Mouse (Mus musculus): ENCODE data around the gene Pfdn6. TPM values are rescaled to one million over a fixed set of nuclear protein-coding genes. Genes with fewer than 3 reads are reported as not detected.
A peak's percentile ranks its signal among the peaks of the same experiment; 100 is the strongest.

Pfdn6 gene
- polyA plus RNA-seq, 1 experiment = 19.4 TPM

- no peak overlapping the region for H3K4me3 ChIP-seq (ENCODE audit: low read depth, low read length)
- H3K4me1 ChIP-seq (ENCODE audit: control insufficient read depth, insufficient read depth, insufficient read length, low read length) = peaks cover 24% of the 10 kb centered on the region
- peaks cover 40% of the 10 kb centered on the region for H3K36me3 ChIP-seq (ENCODE audit: control insufficient read depth, insufficient read depth, low read length)
- H3K27ac ChIP-seq (ENCODE audit: insufficient read depth, low read depth, low read length) = no peak overlapping the region
- WGBS = 71% methylated on average over 13 of the region's 13 CpGs
- peak; percentile 1; the same call in 1 of the 2 replicates for TF ChIP-seq CTCF (IDR thresholded peaks at IDR 0.05; ENCODE audit: extremely low read depth, insufficient read length, insufficient replicate concordance, low read depth, low read length)
- TF ChIP-seq POLR2A (IDR thresholded peaks at IDR 0.05; ENCODE audit: low read depth, low read length) = no peak
- no peaks in the 10 kb centered on the region for H3K27me3 ChIP-seq (ENCODE audit: control insufficient read depth, insufficient read depth, low read length)
These were observed 25.2 kb downstream of the Pfdn6 start for GRCm38 (mm10) chr17:33914969-33915391.

GRCm38 (mm10) chr17:33913905-33914304 lies 26.2 kb downstream of the Pfdn6 start:
- TF ChIP-seq POLR2A (IDR thresholded peaks at IDR 0.05; ENCODE audit: low read depth, low read length) = no peak
- TF ChIP-seq CTCF (IDR thresholded peaks at IDR 0.05; ENCODE audit: extremely low read depth, insufficient read length, insufficient replicate concordance, low read depth, low read length) = no peak
- WGBS = 96% methylated on average over 8 of the region's 8 CpGs
- Histone ChIP-seq H3K27me3 (ENCODE audit: control insufficient read depth, insufficient read depth, low read length) (no peaks in the 10 kb centered on the region), H3K27ac (ENCODE audit: insufficient read depth, low read depth, low read length) (no peak overlapping the region), H3K4me1 (ENCODE audit: control insufficient read depth, insufficient read depth, insufficient read length, low read length) (peaks cover 23% of the 10 kb centered on the region), H3K36me3 (ENCODE audit: control insufficient read depth, insufficient read depth, low read length) (peaks cover 40% of the 10 kb centered on the region), H3K4me3 (ENCODE audit: low read depth, low read length) (no peak overlapping the region)

- H3K27ac ChIP-seq (ENCODE audit: insufficient read depth, low read depth, low read length) = no peak overlapping the region
These were observed 26.9 kb downstream of the Pfdn6 start for GRCm38 (mm10) chr17:33913264-33913663.

GRCm38 (mm10) chr17:33911813-33912414 lies 28.2 kb downstream of the Pfdn6 start:
- Histone ChIP-seq H3K27ac (ENCODE audit: insufficient read depth, low read depth, low read length) (no peak overlapping the region), H3K4me3 (ENCODE audit: low read depth, low read length) (no peak overlapping the region), H3K36me3 (ENCODE audit: control insufficient read depth, insufficient read depth, low read length) (peaks cover 35% of the 10 kb centered on the region), H3K4me1 (ENCODE audit: control insufficient read depth, insufficient read depth, insufficient read length, low read length) (peaks cover 13% of the 10 kb centered on the region), H3K27me3 (ENCODE audit: control insufficient read depth, insufficient read depth, low read length) (no peaks in the 10 kb centered on the region)
- TF ChIP-seq CTCF (IDR thresholded peaks at IDR 0.05; ENCODE audit: extremely low read depth, insufficient read length, insufficient replicate concordance, low read depth, low read length) (no peak), POLR2A (IDR thresholded peaks at IDR 0.05; ENCODE audit: low read depth, low read length) (no peak)
- 89% methylated on average over 28 of the region's 28 CpGs for WGBS

More at GRCm38 (mm10) chr17:33913264-33913663, 26.9 kb downstream of the Pfdn6 start:
- TF ChIP-seq POLR2A (IDR thresholded peaks at IDR 0.05; ENCODE audit: low read depth, low read length) = no peak
- no peak for TF ChIP-seq CTCF (IDR thresholded peaks at IDR 0.05; ENCODE audit: extremely low read depth, insufficient read length, insufficient replicate concordance, low read depth, low read length)
- H3K36me3 ChIP-seq (ENCODE audit: control insufficient read depth, insufficient read depth, low read length) = peaks cover 40% of the 10 kb centered on the region
- WGBS = 88% methylated on average over 10 of the region's 10 CpGs
- H3K4me3 ChIP-seq (ENCODE audit: low read depth, low read length) = no peak overlapping the region
- no peaks in the 10 kb centered on the region for H3K27me3 ChIP-seq (ENCODE audit: control insufficient read depth, insufficient read depth, low read length)
- H3K4me1 ChIP-seq (ENCODE audit: control insufficient read depth, insufficient read depth, insufficient read length, low read length) = peaks cover 17% of the 10 kb centered on the region

- Histone ChIP-seq H3K27ac (ENCODE audit: insufficient read depth, low read depth, low read length) (no peak overlapping the region), H3K4me1 (ENCODE audit: control insufficient read depth, insufficient read depth, insufficient read length, low read length) (peaks cover 10% of the 10 kb centered on the region), H3K4me3 (ENCODE audit: low read depth, low read length) (no peak overlapping the region), H3K36me3 (ENCODE audit: control insufficient read depth, insufficient read depth, low read length) (peaks cover 35% of the 10 kb centered on the region), H3K27me3 (ENCODE audit: control insufficient read depth, insufficient read depth, low read length) (no peaks in the 10 kb centered on the region)
- no peak for TF ChIP-seq POLR2A (IDR thresholded peaks at IDR 0.05; ENCODE audit: low read depth, low read length)
- peak; percentile 14; the same call in 1 of the 2 replicates for TF ChIP-seq CTCF (IDR thresholded peaks at IDR 0.05; ENCODE audit: extremely low read depth, insufficient read length, insufficient replicate concordance, low read depth, low read length)
- 92% methylated on average over 31 of the region's 31 CpGs for WGBS
These were observed 28.9 kb downstream of the Pfdn6 start for GRCm38 (mm10) chr17:33911052-33911812.

GRCm38 (mm10) chr17:33910346-33911051 lies 29.6 kb downstream of the Pfdn6 start:
- WGBS = 33% methylated on average over 11 of the region's 11 CpGs
- H3K4me1 ChIP-seq (ENCODE audit: control insufficient read depth, insufficient read depth, insufficient read length, low read length) = peaks cover 10% of the 10 kb centered on the region
- peak overlapping the region; percentile 97 for H3K27ac ChIP-seq (ENCODE audit: insufficient read depth, low read depth, low read length)
- peak overlapping the region; percentile 85 for H3K4me3 ChIP-seq (ENCODE audit: low read depth, low read length)
- H3K36me3 ChIP-seq (ENCODE audit: control insufficient read depth, insufficient read depth, low read length) = peaks cover 35% of the 10 kb centered on the region
- TF ChIP-seq CTCF (IDR thresholded peaks at IDR 0.05; ENCODE audit: extremely low read depth, insufficient read length, insufficient replicate concordance, low read depth, low read length) (no peak), POLR2A (IDR thresholded peaks at IDR 0.05; ENCODE audit: low read depth, low read length) (no peak)
- H3K27me3 ChIP-seq (ENCODE audit: control insufficient read depth, insufficient read depth, low read length) = no peaks in the 10 kb centered on the region

- TF ChIP-seq CTCF (IDR thresholded peaks at IDR 0.05; ENCODE audit: extremely low read depth, insufficient read length, insufficient replicate concordance, low read depth, low read length) = no peak
- TF ChIP-seq POLR2A (IDR thresholded peaks at IDR 0.05; ENCODE audit: low read depth, low read length) = peak; percentile 43; the same call in 1 of the 2 replicates
- WGBS = under 1% methylated on average over 14 of the region's 14 CpGs
These were observed 30.3 kb downstream of the Pfdn6 start for GRCm38 (mm10) chr17:33909869-33910250.

More at GRCm38 (mm10) chr17:33909869-33910250, 30.3 kb downstream of the Pfdn6 start:
- Histone ChIP-seq H3K4me3 (ENCODE audit: low read depth, low read length) (peak overlapping the region; percentile 85), H3K27me3 (ENCODE audit: control insufficient read depth, insufficient read depth, low read length) (no peaks in the 10 kb centered on the region), H3K36me3 (ENCODE audit: control insufficient read depth, insufficient read depth, low read length) (peaks cover 33% of the 10 kb centered on the region), H3K27ac (ENCODE audit: insufficient read depth, low read depth, low read length) (peak overlapping the region; percentile 97), H3K4me1 (ENCODE audit: control insufficient read depth, insufficient read depth, insufficient read length, low read length) (peaks cover 8% of the 10 kb centered on the region)

Measured in small intestine, adult 2 months (tissue).